Mouse (Mus musculus): ENCODE data around the gene Bloc1s5.

GRCm38 (mm10) chr13:38573281-38573680 lies 61.6 kb downstream of the Bloc1s5 start:
- no peak for TF ChIP-seq CTCF (IDR thresholded peaks at IDR 0.05; ENCODE audit: insufficient read depth, low read length)
- no peak for TF ChIP-seq POLR2A (IDR thresholded peaks at IDR 0.05; ENCODE audit: borderline replicate concordance, extremely low read depth, low read depth, low read length)

Measured in lung, adult 2 months (tissue).